Mouse (Mus musculus): ENCODE measurements around the gene Ier3. TPM values are rescaled to one million over a fixed set of nuclear protein-coding genes. Genes with fewer than 3 reads are reported as not detected.
"Not testable (repeated sequence)": the region's sequence is repeated elsewhere in the genome, so short reads cannot be mapped to it uniquely, and the experiment has no call there.

Ier3 gene
- polyA plus RNA-seq, 1 experiment from 2014 or later = 5.1 TPM

DNA sequence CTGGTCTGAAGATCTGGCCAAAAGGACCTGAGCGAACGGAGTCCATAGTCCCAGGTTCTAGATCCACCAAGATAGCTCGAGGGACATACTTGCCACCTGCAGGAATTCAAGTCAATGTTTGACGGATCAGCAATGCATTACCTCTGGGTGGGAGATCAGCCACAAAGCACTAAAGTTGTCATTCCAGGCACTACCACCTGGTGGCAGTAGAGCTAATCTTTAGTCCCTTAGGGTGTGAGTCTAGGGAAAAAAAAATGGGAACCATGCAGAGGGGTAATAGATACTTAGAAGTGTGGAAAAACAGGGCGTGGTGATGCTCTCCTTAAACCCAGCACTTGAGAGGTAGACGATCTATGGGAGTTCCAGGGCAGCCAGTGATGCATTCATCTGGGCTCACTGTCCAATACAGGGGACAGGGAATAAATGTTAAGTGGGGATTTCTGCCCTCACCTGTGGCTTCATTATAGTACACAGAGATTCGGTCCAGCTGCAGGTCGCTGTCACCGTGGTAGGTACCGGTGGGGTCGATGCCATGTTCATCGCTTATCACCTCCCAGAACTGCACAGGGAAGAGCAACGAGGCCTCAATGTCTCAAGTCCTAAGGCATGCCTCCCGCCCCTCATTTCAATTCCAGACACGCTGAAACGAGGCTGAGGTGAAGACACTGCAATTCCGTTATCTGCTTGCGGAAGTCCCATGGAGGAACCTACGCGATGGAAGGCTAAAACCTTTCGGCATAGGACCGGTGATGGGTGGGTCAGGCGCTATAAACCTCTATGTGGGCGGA is 14.9 kb downstream of the Ier3 start:
- H3K4me1 ChIP-seq (replicated peaks; ENCODE audit: control insufficient read depth, insufficient read depth, low read length) = peaks cover 31% of the 10 kb centered on the region
- ATAC-seq (replicated peaks; ENCODE audit: low FRiP score, low TSS enrichment, low read depth) = no peak
- H3K9me3 ChIP-seq (ENCODE audit: control insufficient read depth, low read length) = no peaks in the 10 kb centered on the region
- 7% methylated on average over 24 of the region's 24 CpGs for WGBS
- peak overlapping the region; percentile 90 for H3K4me2 ChIP-seq (ENCODE audit: low read length)
- peak overlapping the region; percentile 69 for H3K4me3 ChIP-seq (ENCODE audit: low read depth, low read length)
- no peaks in the 10 kb centered on the region for H3K27me3 ChIP-seq (replicated peaks; ENCODE audit: control insufficient read depth, insufficient read depth, low read length)
- peak; percentile 91 for DNase-seq (ENCODE audit: low spot score)
- peak overlapping the region; percentile 97 for H3K27ac ChIP-seq (ENCODE audit: low read depth)
- peak overlapping the region; percentile 92 for H3K9ac ChIP-seq (ENCODE audit: low read length)
- H3K36me3 ChIP-seq (ENCODE audit: control insufficient read depth, insufficient read depth, low read length) = peaks cover 45% of the 10 kb centered on the region

DNA sequence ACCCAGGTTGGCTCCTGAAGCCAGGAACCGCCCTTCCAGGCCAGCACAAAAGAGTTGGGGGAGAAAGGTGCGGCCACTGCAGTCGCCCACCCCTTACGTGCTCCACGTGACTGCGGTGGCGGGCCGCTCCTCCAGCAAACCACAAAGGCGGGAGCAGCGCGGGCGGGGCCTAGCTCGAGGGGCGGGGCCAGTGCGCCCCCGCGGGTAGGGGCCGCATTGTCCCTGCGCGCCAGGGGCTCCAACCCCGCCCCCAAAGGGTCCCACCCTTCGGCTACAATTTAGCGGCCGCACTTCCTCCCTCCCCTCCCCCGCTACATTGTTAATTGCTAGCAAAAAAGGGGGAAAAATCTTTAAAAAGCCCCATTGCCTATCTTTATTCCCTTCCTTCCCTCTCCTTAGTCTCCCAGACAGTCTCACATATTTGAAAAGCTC is 15.5 kb downstream of the Ier3 start:
- H3K4me2 ChIP-seq (ENCODE audit: low read length) = peak overlapping the region; percentile 90
- H3K4me3 ChIP-seq (ENCODE audit: low read depth, low read length) = peak overlapping the region; percentile 69
- peaks cover 31% of the 10 kb centered on the region for H3K4me1 ChIP-seq (replicated peaks; ENCODE audit: control insufficient read depth, insufficient read depth, low read length)
- DNase-seq (ENCODE audit: low spot score) = peak; percentile 95
- H3K9ac ChIP-seq (ENCODE audit: low read length) = peak overlapping the region; percentile 92
- H3K27ac ChIP-seq (ENCODE audit: low read depth) = peak overlapping the region; percentile 97
- under 1% methylated on average over 25 of the region's 25 CpGs for WGBS
- H3K27me3 ChIP-seq (replicated peaks; ENCODE audit: control insufficient read depth, insufficient read depth, low read length) = no peaks in the 10 kb centered on the region
- ATAC-seq (replicated peaks; ENCODE audit: low FRiP score, low TSS enrichment, low read depth) = peak; percentile 34
- peaks cover 45% of the 10 kb centered on the region for H3K36me3 ChIP-seq (ENCODE audit: control insufficient read depth, insufficient read depth, low read length)
- H3K9me3 ChIP-seq (ENCODE audit: control insufficient read depth, low read length) = no peaks in the 10 kb centered on the region

DNA sequence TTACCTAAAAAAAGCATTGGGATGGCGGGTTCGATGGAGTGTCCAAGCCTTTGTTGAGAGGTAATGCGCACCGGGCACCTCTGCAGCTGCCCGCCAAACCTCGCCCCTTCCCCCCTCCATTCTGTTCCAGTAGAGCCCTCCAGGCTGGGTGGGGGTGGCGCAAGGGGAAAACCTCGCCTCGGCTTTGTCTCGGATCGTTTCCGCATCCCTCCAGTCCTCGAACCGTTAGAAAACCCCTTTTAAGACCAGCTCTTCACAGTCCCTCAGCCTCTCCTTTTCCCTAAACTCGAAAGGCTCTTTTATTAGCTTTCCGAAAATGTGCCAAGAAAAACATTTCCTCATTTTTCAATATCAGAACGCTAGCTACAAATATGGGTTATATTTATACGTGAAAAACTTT is 16.0 kb downstream of the Ier3 start:
- peaks cover 43% of the 10 kb centered on the region for H3K36me3 ChIP-seq (ENCODE audit: control insufficient read depth, insufficient read depth, low read length)
- under 1% methylated on average over 18 of the region's 18 CpGs for WGBS
- ATAC-seq (replicated peaks; ENCODE audit: low FRiP score, low TSS enrichment, low read depth) = no peak
- H3K4me1 ChIP-seq (replicated peaks; ENCODE audit: control insufficient read depth, insufficient read depth, low read length) = peaks cover 31% of the 10 kb centered on the region
- peak overlapping the region; percentile 69 for H3K4me3 ChIP-seq (ENCODE audit: low read depth, low read length)
- peak overlapping the region; percentile 92 for H3K9ac ChIP-seq (ENCODE audit: low read length)
- peak overlapping the region; percentile 97 for H3K27ac ChIP-seq (ENCODE audit: low read depth)
- no peaks in the 10 kb centered on the region for H3K27me3 ChIP-seq (replicated peaks; ENCODE audit: control insufficient read depth, insufficient read depth, low read length)
- peak overlapping the region; percentile 90 for H3K4me2 ChIP-seq (ENCODE audit: low read length)
- DNase-seq (ENCODE audit: low spot score) = peak; percentile 86
- no peaks in the 10 kb centered on the region for H3K9me3 ChIP-seq (ENCODE audit: control insufficient read depth, low read length)

DNA sequence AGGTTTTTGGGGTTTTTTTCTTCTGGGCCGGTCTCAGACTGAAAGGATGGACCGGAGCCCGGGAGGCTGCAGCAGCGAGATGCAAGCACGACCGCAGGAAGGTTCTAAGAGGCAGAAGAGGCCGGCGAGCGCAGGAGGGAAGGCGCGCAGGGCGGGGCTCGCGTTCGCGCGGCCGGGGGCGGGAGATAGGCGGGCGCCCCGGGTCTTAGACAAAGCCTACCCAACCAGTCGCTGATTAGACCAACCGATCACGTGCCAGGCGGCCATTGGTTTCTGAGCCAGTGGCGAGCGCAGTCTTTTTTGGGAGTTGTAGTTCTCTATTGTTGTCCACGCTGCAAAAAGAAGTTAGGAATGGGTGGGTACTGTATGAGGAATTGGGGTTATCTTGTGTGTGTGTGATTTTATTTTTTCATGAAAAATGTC is 16.6 kb downstream of the Ier3 start, which contains the start of gene Tubb5:
Gene Tubb5, minus strand, starts transcription at position 185 of the 423 bp plus-strand sequence.
- peak within 1 kb of the TSS; percentile 97 for H3K27ac ChIP-seq (ENCODE audit: low read depth)
- under 1% methylated on average over 29 of the region's 29 CpGs for WGBS
- DNase-seq (ENCODE audit: low spot score) = peak; percentile 93

DNA sequence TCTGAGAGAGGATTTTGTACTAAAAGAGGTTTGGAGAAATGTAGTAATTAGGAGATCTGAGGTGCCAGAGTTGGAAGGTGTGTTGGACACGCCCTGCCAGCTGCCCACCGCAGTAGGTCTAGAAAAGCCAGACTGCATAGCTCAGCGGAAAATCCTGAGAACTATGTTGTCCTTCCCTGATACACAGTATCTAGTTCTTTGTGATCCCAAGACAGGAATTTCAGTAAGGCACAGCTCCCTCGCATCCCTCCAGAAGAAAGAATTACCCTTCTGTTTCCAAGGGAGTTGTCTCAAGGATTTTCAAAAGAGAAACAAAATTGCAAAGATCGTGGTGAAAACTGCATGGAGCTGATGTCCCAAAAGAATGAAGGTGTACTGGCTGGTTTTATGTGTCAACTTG is 17.1 kb downstream of the Ier3 start:
- Histone ChIP-seq H3K4me3 (ENCODE audit: low read depth, low read length) (peak overlapping the region; percentile 69), H3K27me3 (replicated peaks; ENCODE audit: control insufficient read depth, insufficient read depth, low read length) (no peaks in the 10 kb centered on the region), H3K36me3 (ENCODE audit: control insufficient read depth, insufficient read depth, low read length) (peaks cover 32% of the 10 kb centered on the region), H3K9me3 (ENCODE audit: control insufficient read depth, low read length) (no peaks in the 10 kb centered on the region), H3K27ac (ENCODE audit: low read depth) (peak overlapping the region; percentile 97), H3K4me1 (replicated peaks; ENCODE audit: control insufficient read depth, insufficient read depth, low read length) (peaks cover 31% of the 10 kb centered on the region), H3K9ac (ENCODE audit: low read length) (peak overlapping the region; percentile 92), H3K4me2 (ENCODE audit: low read length) (peak overlapping the region; percentile 78)
- WGBS = 0% methylated on average over 5 of the region's 5 CpGs
- DNase-seq (ENCODE audit: low spot score) (no peak), ATAC-seq (replicated peaks; ENCODE audit: low FRiP score, low TSS enrichment, low read depth) (no peak)

More for the DNA sequence above, 16.6 kb downstream of the Ier3 start, which contains the start of gene Tubb5:
- Histone ChIP-seq H3K9ac (ENCODE audit: low read length) (peak within 1 kb of the TSS; percentile 92), H3K4me3 (ENCODE audit: low read depth, low read length) (peak within 1 kb of the TSS; percentile 69), H3K36me3 (ENCODE audit: control insufficient read depth, insufficient read depth, low read length) (peaks cover 37% of the 10 kb centered on the region), H3K4me2 (ENCODE audit: low read length) (peak within 1 kb of the TSS; percentile 90), H3K27me3 (replicated peaks; ENCODE audit: control insufficient read depth, insufficient read depth, low read length) (no peaks in the 10 kb centered on the region), H3K4me1 (replicated peaks; ENCODE audit: control insufficient read depth, insufficient read depth, low read length) (peaks cover 31% of the 10 kb centered on the region), H3K9me3 (ENCODE audit: control insufficient read depth, low read length) (no peaks in the 10 kb centered on the region)
- ATAC-seq (replicated peaks; ENCODE audit: low FRiP score, low TSS enrichment, low read depth) = peak; percentile 67

DNA sequence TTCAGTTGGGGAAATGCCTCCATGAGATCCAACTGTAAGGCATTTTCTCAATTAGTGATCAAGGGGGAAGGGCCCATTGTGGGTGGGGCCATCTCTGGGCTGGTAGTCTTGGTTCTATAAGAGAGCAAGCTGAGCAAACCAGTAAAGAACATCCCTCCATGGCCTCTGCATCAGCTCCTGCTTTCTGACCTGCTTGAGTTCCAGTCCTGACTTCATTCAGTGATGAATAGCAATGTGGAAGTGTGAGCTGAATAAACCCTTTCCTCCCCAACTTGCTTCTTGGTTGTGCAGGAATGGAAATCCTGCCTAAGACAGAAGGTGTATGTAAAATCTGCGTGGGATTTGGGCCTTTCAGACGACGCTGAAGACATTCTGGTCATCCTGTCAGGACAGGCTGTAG is 17.5 kb downstream of the Ier3 start:
- Histone ChIP-seq H3K9ac (ENCODE audit: low read length) (peak overlapping the region; percentile 92), H3K4me2 (ENCODE audit: low read length) (peak overlapping the region; percentile 78)

DNA sequence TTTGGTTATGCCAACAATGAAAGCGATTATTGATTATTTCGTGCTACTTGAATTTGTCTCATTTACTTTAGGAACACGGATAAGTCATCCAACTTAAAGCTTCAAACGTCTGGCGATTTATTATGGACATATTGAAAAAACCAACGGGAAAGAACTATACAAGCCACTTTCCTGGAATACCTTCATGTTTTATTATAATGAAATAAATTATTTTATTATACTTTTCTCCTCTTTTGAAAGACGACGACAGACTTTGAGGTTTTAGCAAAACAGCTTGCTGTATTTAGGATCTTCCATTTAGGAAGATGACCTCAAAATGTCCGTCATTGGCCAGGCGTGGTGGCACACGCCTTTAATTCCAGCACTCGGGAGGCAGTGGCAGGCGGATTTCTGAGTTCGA is 19.1 kb downstream of the Ier3 start:
- DNase-seq (ENCODE audit: low spot score) (no peak), ATAC-seq (replicated peaks; ENCODE audit: low FRiP score, low TSS enrichment, low read depth) (no peak)
- Histone ChIP-seq H3K4me2 (ENCODE audit: low read length) (peak overlapping the region; percentile 70), H3K4me3 (ENCODE audit: low read depth, low read length) (peak overlapping the region; percentile 40), H3K9me3 (ENCODE audit: control insufficient read depth, low read length) (no peaks in the 10 kb centered on the region), H3K9ac (ENCODE audit: low read length) (peak overlapping the region; percentile 35; the same call in 1 of the 2 replicates), H3K36me3 (ENCODE audit: control insufficient read depth, insufficient read depth, low read length) (peaks cover 27% of the 10 kb centered on the region), H3K27me3 (replicated peaks; ENCODE audit: control insufficient read depth, insufficient read depth, low read length) (no peaks in the 10 kb centered on the region), H3K4me1 (replicated peaks; ENCODE audit: control insufficient read depth, insufficient read depth, low read length) (peaks cover 14% of the 10 kb centered on the region), H3K27ac (ENCODE audit: low read depth) (peak overlapping the region; percentile 34; the same call in 1 of the 2 replicates)
- WGBS = 52% methylated on average over 14 of the region's 14 CpGs

More for the DNA sequence above, 17.5 kb downstream of the Ier3 start:
- not testable (repeated sequence) for DNase-seq (ENCODE audit: low spot score); H3K27me3 ChIP-seq (replicated peaks; ENCODE audit: control insufficient read depth, insufficient read depth, low read length); ATAC-seq (replicated peaks; ENCODE audit: low FRiP score, low TSS enrichment, low read depth); H3K9me3 ChIP-seq (ENCODE audit: control insufficient read depth, low read length)
- Histone ChIP-seq H3K27ac (ENCODE audit: low read depth) (peak overlapping the region; percentile 97), H3K4me3 (ENCODE audit: low read depth, low read length) (peak overlapping the region; percentile 69), H3K36me3 (ENCODE audit: control insufficient read depth, insufficient read depth, low read length) (peaks cover 28% of the 10 kb centered on the region), H3K4me1 (replicated peaks; ENCODE audit: control insufficient read depth, insufficient read depth, low read length) (peaks cover 28% of the 10 kb centered on the region)
- WGBS = 58% methylated on average over 3 of the region's 3 CpGs

DNA sequence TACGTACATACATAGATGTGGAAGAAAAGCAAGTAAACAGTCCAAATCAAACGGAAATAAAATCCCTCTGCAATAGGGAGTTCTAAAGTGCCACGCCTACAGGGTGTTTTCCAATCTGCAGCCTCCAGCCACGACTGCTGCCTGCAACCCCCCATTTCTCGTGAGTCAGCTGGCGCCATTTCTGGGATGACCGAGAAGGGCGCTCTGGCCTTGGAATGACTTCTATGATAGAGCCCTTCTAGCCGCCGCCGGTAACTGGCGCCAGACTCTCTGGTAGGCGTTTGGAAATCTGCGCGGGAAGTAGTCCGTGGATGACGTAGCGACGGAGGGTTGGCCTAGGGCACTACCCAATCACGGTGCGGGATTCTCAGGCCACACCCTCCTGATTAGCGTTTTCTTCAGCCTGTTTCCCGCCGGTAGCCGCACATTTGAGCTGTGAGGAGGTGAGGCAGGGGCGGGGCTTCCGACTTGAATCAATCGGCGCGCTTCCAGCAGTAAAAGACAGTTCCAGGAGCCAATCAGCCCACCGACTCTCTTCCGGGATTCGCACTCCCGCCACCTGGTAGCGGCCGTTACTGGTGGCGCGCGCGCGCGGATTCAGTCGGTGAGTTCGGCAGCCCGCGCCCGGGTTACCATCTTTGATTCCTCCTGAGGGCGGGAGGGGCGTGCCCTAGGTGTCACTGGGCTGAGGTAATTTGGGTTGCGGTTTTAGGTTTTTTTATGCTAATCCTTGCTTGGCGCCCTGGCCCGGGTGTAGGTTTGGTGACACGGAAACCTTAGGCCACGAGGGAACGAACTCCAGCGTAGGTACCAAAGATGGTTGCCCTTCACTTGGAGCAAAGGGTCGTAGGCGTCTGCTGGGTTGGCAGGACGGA is 19.8 kb downstream of the Ier3 start, which contains the start of gene Mdc1:
Gene Mdc1, plus strand, starts transcription at position 440 of the 875 bp plus-strand sequence.
- Histone ChIP-seq H3K4me3 (ENCODE audit: low read depth, low read length) (peak within 1 kb of the TSS; percentile 40), H3K27ac (ENCODE audit: low read depth) (peak within 1 kb of the TSS; percentile 66), H3K36me3 (ENCODE audit: control insufficient read depth, insufficient read depth, low read length) (peaks cover 27% of the 10 kb centered on the region), H3K4me1 (replicated peaks; ENCODE audit: control insufficient read depth, insufficient read depth, low read length) (peaks cover 9% of the 10 kb centered on the region), H3K27me3 (replicated peaks; ENCODE audit: control insufficient read depth, insufficient read depth, low read length) (no peaks in the 10 kb centered on the region), H3K9me3 (ENCODE audit: control insufficient read depth, low read length) (no peaks in the 10 kb centered on the region), H3K9ac (ENCODE audit: low read length) (peak within 1 kb of the TSS; percentile 75), H3K4me2 (ENCODE audit: low read length) (peak within 1 kb of the TSS; percentile 70)
- ATAC-seq (replicated peaks; ENCODE audit: low FRiP score, low TSS enrichment, low read depth) (peak; percentile 86), DNase-seq (ENCODE audit: low spot score) (peak; percentile 98)
- WGBS = under 1% methylated on average over 59 of the region's 59 CpGs
